Mouse (Mus musculus) right cerebral cortex, adult 18-20 months (tissue): ENCODE data around the gene Ankrd23.
A peak's percentile ranks its signal among the peaks of the same experiment; 100 is the strongest.

Experiments used
- DNase-seq: peaks from one replicate; pipeline ENCODE4 v3.0.0; 2022; ENCODE audit warnings: mixed read lengths

Ankrd23 gene

DNA sequence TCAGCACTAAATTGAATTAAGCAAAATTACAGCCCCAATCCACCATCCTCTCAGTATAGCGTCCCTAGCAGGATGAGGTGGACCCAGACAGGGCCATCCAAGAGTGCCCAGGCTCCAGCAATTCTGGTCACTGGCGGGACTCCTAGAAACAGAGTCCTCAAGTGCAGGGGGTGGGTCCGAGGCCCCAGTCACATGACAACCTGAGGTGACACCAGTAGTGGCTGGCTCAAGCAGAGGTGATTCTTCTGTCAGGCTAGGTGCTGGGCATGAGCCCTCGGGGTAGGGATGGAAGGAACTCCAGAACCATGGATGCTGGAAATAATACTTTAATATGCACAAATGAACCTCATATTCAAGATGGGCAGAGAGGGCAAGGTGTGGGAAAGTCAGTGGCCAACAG is 25.7 kb upstream of the Ankrd23 start:
- no peak for DNase-seq

DNA sequence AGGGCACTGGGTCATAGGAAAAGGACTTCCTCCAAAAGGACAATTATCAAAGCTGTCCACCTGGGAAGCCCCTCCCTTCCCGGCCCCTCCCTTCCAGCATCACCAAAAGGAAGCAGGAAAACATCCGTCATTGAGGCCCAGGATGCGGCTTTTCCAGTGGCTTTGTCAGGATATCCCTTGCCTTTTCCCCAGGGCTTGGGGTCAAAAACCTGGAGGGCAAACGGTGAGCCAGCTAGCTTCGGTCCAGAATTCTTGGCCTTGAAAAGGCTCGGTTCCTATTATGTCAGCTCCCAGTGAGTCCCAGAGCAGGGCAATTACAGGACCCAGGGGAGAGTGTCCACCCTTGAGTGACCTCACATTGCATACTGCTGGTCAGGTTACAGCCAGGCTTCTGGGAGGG is 24.2 kb upstream of the Ankrd23 start:
- DNase-seq, result no peak

DNA sequence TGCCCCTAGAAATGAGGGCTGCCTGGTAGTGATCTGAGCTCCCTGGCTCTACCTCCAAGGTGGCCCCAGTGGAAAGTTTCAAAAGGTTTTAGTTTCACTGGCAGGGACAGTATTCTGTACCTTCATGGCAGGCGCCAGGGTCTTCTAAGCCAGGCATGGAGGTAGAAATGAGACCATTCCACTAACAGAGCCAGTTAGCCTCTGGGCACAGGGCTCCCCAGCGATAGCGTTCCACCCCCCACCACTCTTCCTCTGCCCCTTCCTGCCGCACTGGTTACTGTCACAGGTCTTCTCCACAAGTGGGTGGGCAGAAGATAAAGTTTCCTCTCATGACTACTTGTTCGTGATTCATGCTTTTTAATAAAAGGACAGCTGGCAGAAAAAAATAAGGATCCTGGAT is 23.2 kb upstream of the Ankrd23 start:
- no peak for DNase-seq

- no peak for DNase-seq
Measured at GRCm38 (mm10) chr1:36559256-36559655, 22.6 kb upstream of the Ankrd23 start.

DNA sequence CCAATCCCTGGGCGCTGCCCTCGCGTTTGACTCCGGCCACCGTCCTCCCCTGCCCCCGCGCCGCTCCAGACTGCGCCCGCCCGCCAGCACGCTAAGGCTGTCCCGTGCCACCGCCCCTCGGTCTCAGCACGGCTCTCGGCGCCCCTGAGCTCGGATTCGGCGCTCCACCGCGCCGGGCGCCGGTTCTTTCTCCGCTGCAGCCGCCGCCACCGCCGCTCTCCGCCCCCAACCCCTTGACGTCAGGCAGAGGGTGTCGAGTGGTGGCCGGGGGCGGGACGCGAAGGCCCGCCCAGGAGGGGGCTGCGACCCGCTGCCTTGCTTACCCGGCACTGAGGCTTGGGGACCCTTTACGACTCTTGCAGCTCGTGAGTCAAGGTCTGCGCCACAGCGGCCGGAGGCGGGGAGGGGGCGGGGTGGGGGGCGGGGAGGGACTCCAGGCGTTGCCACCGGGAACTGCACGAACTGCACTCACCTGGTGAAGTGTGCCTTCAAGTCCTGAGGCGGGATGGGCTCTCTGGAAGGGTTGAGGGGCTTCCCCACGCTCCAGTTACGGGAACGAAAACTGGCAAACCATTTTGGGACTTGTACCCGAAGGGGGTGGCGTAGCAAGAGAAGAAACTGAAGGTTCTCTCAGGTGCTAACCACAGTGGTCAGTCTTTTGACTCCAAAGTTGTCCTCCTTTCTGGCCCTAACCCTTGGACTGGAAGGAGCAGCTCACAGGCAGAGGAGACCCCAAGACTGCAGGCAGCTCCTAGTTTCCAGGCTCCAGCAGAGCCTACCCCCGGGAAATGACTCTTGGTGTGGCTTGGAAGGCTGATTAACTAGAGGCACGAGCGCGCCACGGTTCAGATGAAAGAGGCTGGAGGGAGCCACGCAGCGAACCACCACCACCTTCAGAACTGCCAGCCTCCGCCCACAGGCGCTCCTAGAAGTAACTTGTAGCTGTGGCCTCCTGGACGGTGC is 21.6 kb upstream of the Ankrd23 start, which contains the start of gene Sema4c:
Gene Sema4c (minus strand): TSS at position 319 of the 963 bp plus-strand sequence.
- peak; percentile 80 for DNase-seq

GRCm38 (mm10) chr1:36557457-36558011 is 20.9 kb upstream of the Ankrd23 start:
- DNase-seq, result peak; percentile 60

- DNase-seq, result peak; percentile 91
Measured at GRCm38 (mm10) chr1:36556553-36557456, 20.1 kb upstream of the Ankrd23 start.

- no peak for DNase-seq
Measured at GRCm38 (mm10) chr1:36555798-36556395, 19.2 kb upstream of the Ankrd23 start.

DNA sequence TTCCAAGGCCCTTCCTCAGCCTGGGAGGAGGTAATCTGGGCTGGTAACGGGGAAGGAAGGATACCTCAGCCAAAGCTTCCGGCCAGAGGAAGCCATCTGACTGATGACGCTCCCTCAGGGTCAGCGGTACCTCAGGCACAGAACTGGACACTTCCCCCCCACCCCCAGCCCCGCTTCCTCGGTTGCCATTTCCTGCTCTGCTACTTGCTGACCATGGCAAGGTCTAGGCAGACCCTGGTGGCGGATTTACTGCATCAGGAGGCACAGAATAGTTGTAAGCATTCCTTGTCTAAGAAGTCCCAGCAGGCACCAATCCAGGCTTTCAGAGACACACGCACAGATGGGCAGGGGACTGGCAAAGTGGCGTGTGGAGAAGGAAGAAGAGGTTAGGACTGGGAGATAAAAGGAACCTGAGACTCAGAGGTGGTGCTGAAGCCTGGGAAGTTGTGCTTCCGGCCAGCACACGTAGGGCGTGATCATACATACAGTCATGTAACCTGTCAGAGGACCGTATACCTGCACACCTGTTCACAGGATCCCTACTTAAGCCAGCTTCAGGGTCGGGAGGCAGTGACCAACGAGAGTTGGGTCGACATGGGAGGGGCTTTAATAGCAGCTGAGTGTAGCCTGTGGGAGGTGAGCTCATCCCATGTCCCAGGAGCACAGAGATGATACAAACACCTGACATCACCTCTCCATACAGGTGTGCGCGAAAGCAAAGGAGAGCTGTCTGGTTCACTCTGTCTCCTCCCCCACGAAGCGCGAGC is 18.1 kb upstream of the Ankrd23 start:
- no peak for DNase-seq

DNA sequence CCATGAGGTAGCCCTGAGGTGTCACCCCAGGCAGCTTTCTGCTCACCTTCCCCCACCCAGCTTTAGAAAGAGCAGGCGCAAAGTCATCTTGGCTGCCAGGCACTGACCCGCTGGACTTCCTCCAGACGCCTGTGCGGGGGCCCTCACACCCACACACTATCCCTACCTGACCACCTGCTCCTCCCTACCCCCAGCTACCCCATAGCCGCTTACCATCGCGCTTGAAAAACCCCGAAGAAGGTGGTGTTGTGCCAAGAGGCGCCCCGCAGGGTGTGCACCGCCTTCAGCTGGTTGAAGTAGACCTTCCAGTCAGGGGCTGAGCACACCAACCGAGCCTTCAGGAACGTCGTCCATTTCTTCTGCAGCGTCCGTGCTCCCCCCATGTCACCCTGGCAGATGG is 15.8 kb upstream of the Ankrd23 start:
- DNase-seq, result no peak

- no peak for DNase-seq
Measured at GRCm38 (mm10) chr1:36551904-36552303, 15.2 kb upstream of the Ankrd23 start.

- DNase-seq, result no peak
Measured at GRCm38 (mm10) chr1:36550075-36550863, 13.6 kb upstream of the Ankrd23 start.

DNA sequence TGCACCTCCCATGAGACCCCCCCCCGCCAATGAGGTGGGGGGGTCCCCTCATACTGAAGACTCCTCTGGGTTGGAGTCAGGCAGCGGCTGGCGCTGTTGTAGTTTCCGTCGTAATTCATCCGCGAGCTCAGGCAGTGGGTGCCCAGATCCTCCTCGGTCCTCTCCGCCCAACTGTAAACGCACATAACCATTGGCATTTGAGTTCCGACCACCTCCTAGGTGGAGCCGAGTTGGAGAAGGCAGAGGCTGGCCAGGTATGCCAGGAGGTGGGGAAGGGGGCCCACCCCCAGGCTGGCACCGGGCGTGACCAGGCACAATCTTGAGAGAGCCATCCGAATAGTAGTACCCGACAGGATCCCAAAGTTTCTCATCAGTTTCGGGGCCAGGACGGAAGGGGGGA is 12.8 kb upstream of the Ankrd23 start:
- no peak for DNase-seq

- no peak for DNase-seq
Measured at GRCm38 (mm10) chr1:36548771-36549170, 12.1 kb upstream of the Ankrd23 start.

- no peak for DNase-seq
Measured at GRCm38 (mm10) chr1:36547981-36548598, 11.4 kb upstream of the Ankrd23 start.

DNA sequence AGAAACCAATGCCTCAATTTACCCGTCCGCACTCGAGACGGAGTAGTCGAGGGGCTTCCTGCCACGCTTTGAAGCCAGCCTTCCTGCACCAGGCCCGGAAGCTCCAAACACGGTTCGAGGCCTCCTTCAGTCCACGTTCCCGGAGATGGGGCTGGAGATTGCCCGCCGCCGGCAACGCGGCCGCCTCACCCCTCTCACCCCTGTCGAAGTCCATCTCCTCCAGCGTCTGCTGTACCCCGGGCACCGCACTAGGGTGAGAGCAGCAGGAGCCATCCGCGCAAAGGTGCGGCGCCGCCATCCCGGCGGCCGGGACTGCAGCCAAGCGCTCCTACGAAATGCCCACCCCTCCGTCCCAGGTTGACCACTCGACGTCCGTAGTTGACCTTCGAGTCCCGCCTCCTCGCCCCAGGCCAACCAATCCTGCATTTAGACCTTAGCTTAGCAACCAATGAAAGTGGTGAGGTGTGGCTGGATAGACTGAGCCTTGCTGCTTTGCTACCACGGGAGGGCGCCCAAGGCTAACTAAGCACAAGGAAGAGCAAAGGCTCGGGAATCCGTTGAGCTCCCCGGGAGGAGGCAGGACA is 10.3 kb upstream of the Ankrd23 start, which contains the start of gene Ankrd39:
Gene Ankrd39 (minus strand): TSS at position 558 of the 584 bp plus-strand sequence.
- DNase-seq, result peak; percentile 99

- DNase-seq, result no peak
Measured at GRCm38 (mm10) chr1:36545845-36546600, 9.3 kb upstream of the Ankrd23 start.

GRCm38 (mm10) chr1:36545382-36545781 is 8.7 kb upstream of the Ankrd23 start:
- DNase-seq, result no peak

GRCm38 (mm10) chr1:36542925-36543324 is 6.2 kb upstream of the Ankrd23 start:
- DNase-seq, result no peak
